Mouse (Mus musculus) stomach, embryonic 16.5 days (tissue): ENCODE measurements at regions not wholly inside any gene's neighbourhood (a gene's known extent, or its start where the extent isn't known, plus 50 kb on each side); places are given as distances from the start of the nearest gene placed in this dataset.
A peak's percentile ranks its signal among the peaks of the same experiment; 100 is the strongest.

Experiments
- ATAC-seq: fragments of 200-750 bp; cut with Nextera tagmentation; 2 replicates; pipeline ENCODE4 v1.8.0; 2017; ENCODE audit warnings: moderate number of reproducible peaks, moderate TSS enrichment; ENCODE audit not compliant: insufficient read depth, low FRiP score
- H3K27ac ChIP-seq: fragments of 300-500 bp; sonication (generic); 2 replicates; pipeline ENCODE4 v1.5.1; 2014; ENCODE audit warnings: low read length
- H3K27me3 ChIP-seq: fragments of 300-500 bp; sonication (generic); 2 replicates; pipeline ENCODE4 v1.6.1; 2014; ENCODE audit warnings: low read length, control low read depth, mixed read lengths; ENCODE audit not compliant: control insufficient read depth, insufficient read depth
- H3K36me3 ChIP-seq: fragments of 300-500 bp; sonication (generic); 2 replicates; pipeline ENCODE4 v1.6.1; 2014; ENCODE audit warnings: low read length; ENCODE audit not compliant: control insufficient read depth, insufficient read depth
- H3K4me1 ChIP-seq: fragments of 300-500 bp; sonication (generic); 2 replicates; pipeline ENCODE4 v1.6.1; 2014; ENCODE audit warnings: low read length, control low read depth, mixed read lengths; ENCODE audit not compliant: control insufficient read depth, insufficient read depth
- H3K4me2 ChIP-seq: fragments of 300-500 bp; sonication (generic); 2 replicates; pipeline ENCODE4 v1.6.1; 2014; ENCODE audit warnings: low read depth, low read length, mixed read lengths
- H3K4me3 ChIP-seq: fragments of 300-500 bp; sonication (generic); replicated peaks from 2 replicates; pipeline ENCODE4 v1.5.1; 2014; ENCODE audit warnings: mild to moderate bottlenecking, low read length
- H3K9ac ChIP-seq: fragments of 300-500 bp; sonication (generic); 2 replicates; pipeline ENCODE4 v1.6.1; 2014; ENCODE audit warnings: low read length
- H3K9me3 ChIP-seq: fragments of 300-500 bp; sonication (generic); replicated peaks from 2 replicates; pipeline ENCODE4 v1.6.1; 2016; ENCODE audit warnings: low read length, control low read depth; ENCODE audit not compliant: control insufficient read depth
- WGBS: fragments of 180-500 bp; shearing (Covaris S2); extraction: QIAGEN DNeasy Blood & Tissue Kit; methylation state at CpG from one replicate; pipeline ENCODE4 v1.1.7; 2014; 5-methylcytosine and 5-hydroxymethylcytosine counted together

GRCm38 (mm10) chr6:50949361-50949760, 295.1 kb upstream of the Npvf start:
- Histone ChIP-seq H3K36me3 (no peaks in the 10 kb centered on the region), H3K9me3 (no peaks in the 10 kb centered on the region), H3K4me1 (no peaks in the 10 kb centered on the region), H3K27ac (no peak overlapping the region), H3K27me3 (no peaks in the 10 kb centered on the region), H3K4me3 (no peak overlapping the region), H3K9ac (no peak overlapping the region), H3K4me2 (no peak overlapping the region)
- 90% methylated on average over 5 of the region's 5 CpGs for WGBS
- ATAC-seq: no peak

- 61% methylated on average over 11 of the region's 11 CpGs for WGBS
- no peak overlapping the region for H3K4me2 ChIP-seq
These were observed 295.8 kb upstream of the Npvf start for GRCm38 (mm10) chr6:50949883-50950583.

GRCm38 (mm10) chr6:50957328-50957900, 303.2 kb upstream of the Npvf start:
- H3K4me1 ChIP-seq: no peaks in the 10 kb centered on the region
- no peak overlapping the region for H3K9ac ChIP-seq
- WGBS: 87% methylated on average over 4 of the region's 4 CpGs

More at GRCm38 (mm10) chr6:50949883-50950583, 295.8 kb upstream of the Npvf start:
- no peaks in the 10 kb centered on the region for H3K36me3 ChIP-seq
- no peak overlapping the region for H3K4me3 ChIP-seq
- no peaks in the 10 kb centered on the region for H3K4me1 ChIP-seq
- no peak overlapping the region for H3K9ac ChIP-seq
- H3K9me3 ChIP-seq: no peaks in the 10 kb centered on the region
- ATAC-seq: no peak
- no peaks in the 10 kb centered on the region for H3K27me3 ChIP-seq
- no peak overlapping the region for H3K27ac ChIP-seq

DNA sequence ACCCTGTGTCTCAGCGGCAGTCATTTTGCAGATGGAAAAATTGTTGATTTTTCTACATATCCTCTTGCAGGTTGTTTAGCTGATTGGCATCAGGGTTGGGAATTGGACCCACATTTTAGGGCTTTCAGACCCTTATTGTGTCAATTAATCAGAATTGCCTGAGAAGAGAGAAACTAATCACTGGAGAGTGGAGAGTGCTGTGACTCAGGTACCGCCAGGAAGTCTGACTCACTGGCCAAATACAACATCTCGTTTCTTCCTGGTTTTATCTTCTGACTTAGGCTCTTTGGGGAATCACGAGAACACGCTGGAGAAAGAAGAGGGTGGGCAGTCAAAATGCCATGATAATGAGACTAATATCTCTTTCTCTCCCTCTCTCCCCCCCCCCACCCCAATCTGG, 306.1 kb upstream of the Npvf start:
- Histone ChIP-seq H3K27me3 (no peaks in the 10 kb centered on the region), H3K9ac (no peak overlapping the region), H3K4me2 (no peak overlapping the region), H3K9me3 (no peaks in the 10 kb centered on the region), H3K27ac (no peak overlapping the region), H3K36me3 (no peaks in the 10 kb centered on the region), H3K4me3 (no peak overlapping the region), H3K4me1 (no peaks in the 10 kb centered on the region)
- 55% methylated on average over 5 of the region's 5 CpGs for WGBS
- ATAC-seq: no peak

More at GRCm38 (mm10) chr6:50957328-50957900, 303.2 kb upstream of the Npvf start:
- H3K27me3 ChIP-seq: no peaks in the 10 kb centered on the region
- H3K4me2 ChIP-seq: no peak overlapping the region
- no peak overlapping the region for H3K4me3 ChIP-seq
- no peak overlapping the region for H3K27ac ChIP-seq
- ATAC-seq: no peak
- H3K36me3 ChIP-seq: no peaks in the 10 kb centered on the region
- H3K9me3 ChIP-seq: no peaks in the 10 kb centered on the region

DNA sequence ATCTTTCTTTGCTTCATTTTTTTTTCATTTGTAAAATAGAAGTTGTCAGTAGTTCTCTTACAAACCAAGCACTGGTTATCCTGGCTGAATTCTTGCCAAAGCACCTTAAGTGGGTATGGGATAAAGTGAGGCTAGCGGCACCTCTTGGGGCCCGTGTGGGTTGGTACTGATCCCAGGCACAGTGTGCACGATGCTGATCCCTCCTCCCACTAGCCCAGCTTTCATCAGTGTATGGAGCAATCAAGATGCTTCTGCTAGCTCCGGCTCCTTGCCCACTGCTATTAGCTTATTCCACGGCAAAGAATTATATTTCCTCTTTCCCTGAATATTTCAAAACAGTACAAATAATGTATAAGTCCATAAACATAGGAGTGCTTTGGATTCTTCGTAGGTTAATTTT, 307.4 kb upstream of the Npvf start:
- Histone ChIP-seq H3K9ac (no peak overlapping the region), H3K9me3 (no peaks in the 10 kb centered on the region), H3K36me3 (no peaks in the 10 kb centered on the region), H3K4me1 (no peaks in the 10 kb centered on the region), H3K4me2 (no peak overlapping the region), H3K4me3 (no peak overlapping the region), H3K27me3 (no peaks in the 10 kb centered on the region), H3K27ac (no peak overlapping the region)
- WGBS: 72% methylated on average over 6 of the region's 6 CpGs
- ATAC-seq: no peak

- Histone ChIP-seq H3K36me3 (no peaks in the 10 kb centered on the region), H3K27ac (no peak overlapping the region), H3K4me1 (0 out of 2 replicates have a peak, but pooled peaks cover 11% of the 10 kb centered on the region), H3K4me3 (no peak overlapping the region), H3K4me2 (no peak overlapping the region), H3K27me3 (no peaks in the 10 kb centered on the region), H3K9me3 (no peaks in the 10 kb centered on the region), H3K9ac (no peak overlapping the region)
- WGBS: 84% methylated on average over 5 of the region's 5 CpGs
- ATAC-seq: no peak
These were observed 314.3 kb upstream of the Npvf start for GRCm38 (mm10) chr6:50968546-50968945.

DNA sequence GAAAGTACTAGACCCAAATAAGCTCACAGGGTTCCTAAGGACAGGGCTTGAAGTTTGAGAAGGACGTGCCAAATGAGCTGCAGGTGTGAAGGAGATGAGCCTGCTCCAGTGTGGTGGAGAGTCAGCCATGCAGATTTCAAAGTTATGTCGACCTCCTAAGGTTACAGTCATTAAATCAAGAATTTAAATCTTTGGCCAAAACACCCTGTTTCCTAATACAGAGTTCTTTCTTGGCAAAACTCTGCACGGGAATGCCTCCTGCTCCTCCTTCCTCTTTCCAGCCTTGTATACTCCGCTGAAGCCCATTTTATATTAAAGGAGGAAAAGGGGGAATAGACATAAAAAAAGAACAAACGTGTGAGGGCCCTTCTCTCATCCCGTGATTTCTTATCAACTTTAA, 315.1 kb upstream of the Npvf start:
- Histone ChIP-seq H3K9ac (no peak overlapping the region), H3K4me3 (no peak overlapping the region), H3K4me1 (0 out of 2 replicates have a peak, but pooled peaks cover 12% of the 10 kb centered on the region), H3K4me2 (no peak overlapping the region), H3K9me3 (no peaks in the 10 kb centered on the region), H3K27ac (peak overlapping the region; percentile 8; the same call in 1 of the 2 replicates), H3K27me3 (no peaks in the 10 kb centered on the region), H3K36me3 (no peaks in the 10 kb centered on the region)
- WGBS: 46% methylated on average over 6 of the region's 6 CpGs
- ATAC-seq: peak; percentile 26; the same call in 1 of the 2 replicates

GRCm38 (mm10) chr6:50969997-50970396, 315.8 kb upstream of the Npvf start:
- Histone ChIP-seq H3K9me3 (no peaks in the 10 kb centered on the region), H3K36me3 (no peaks in the 10 kb centered on the region), H3K9ac (no peak overlapping the region), H3K27me3 (no peaks in the 10 kb centered on the region), H3K4me1 (0 out of 2 replicates have a peak, but pooled peaks cover 12% of the 10 kb centered on the region), H3K4me2 (no peak overlapping the region), H3K27ac (no peak overlapping the region), H3K4me3 (no peak overlapping the region)
- ATAC-seq: no peak
- WGBS: 54% methylated on average over 7 of the region's 7 CpGs

DNA sequence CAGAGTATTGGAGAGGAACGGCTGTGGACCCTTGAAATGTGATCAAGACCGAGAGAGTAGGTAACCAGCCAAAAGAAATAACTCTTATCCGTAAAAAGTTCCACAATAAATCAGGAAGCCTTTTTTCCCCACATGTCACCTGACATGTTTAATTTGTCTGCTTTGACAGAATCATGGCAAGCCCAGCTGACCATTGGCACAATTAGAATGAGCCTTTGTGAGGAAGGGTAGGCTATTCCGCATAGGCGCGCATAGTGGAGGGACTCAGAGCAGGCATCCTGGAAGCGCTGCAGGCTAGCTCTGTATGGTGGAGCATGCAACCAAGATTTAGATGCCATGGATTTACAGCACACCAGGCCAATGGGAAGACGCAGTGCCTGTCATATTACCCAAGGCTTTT, 316.5 kb upstream of the Npvf start:
- H3K36me3 ChIP-seq: no peaks in the 10 kb centered on the region
- WGBS: 78% methylated on average over 8 of the region's 8 CpGs
- ATAC-seq: no peak
- H3K4me1 ChIP-seq: 0 out of 2 replicates have a peak, but pooled peaks cover 12% of the 10 kb centered on the region
- no peak overlapping the region for H3K27ac ChIP-seq
- H3K27me3 ChIP-seq: no peaks in the 10 kb centered on the region
- no peak overlapping the region for H3K4me3 ChIP-seq
- H3K9ac ChIP-seq: no peak overlapping the region
- no peaks in the 10 kb centered on the region for H3K9me3 ChIP-seq
- no peak overlapping the region for H3K4me2 ChIP-seq
